Mouse (Mus musculus) forebrain, embryonic 12.5 days (tissue): ENCODE results near the gene Mcm3. TPM values are rescaled to one million over a fixed set of nuclear protein-coding genes. Genes with fewer than 3 reads are reported as not detected.
"Not testable (repeated sequence)": the region's sequence is repeated elsewhere in the genome, so short reads cannot be mapped to it uniquely, and the experiment has no call there.

Experiments
- ATAC-seq: fragments of 200-750 bp; cut with Nextera tagmentation; 2 replicates; pipeline ENCODE4 v1.8.0; 2017; ENCODE audit warnings: moderate TSS enrichment; ENCODE audit not compliant: low FRiP score
- H3K27ac ChIP-seq: fragments of 300-500 bp; sonication (generic); 2 replicates; pipeline ENCODE4 v1.5.1; 2016; ENCODE audit warnings: mild to moderate bottlenecking
- H3K27me3 ChIP-seq: fragments of 300-500 bp; sonication (generic); 2 replicates; pipeline ENCODE4 v1.6.1; 2016; ENCODE audit warnings: mild to moderate bottlenecking
- H3K36me3 ChIP-seq: fragments of 300-500 bp; sonication (generic); replicated peaks from 2 replicates; pipeline ENCODE4 v1.6.1; 2016; ENCODE audit warnings: mild to moderate bottlenecking
- H3K4me1 ChIP-seq: fragments of 300-500 bp; sonication (generic); 2 replicates; pipeline ENCODE4 v1.6.1; 2016
- H3K4me2 ChIP-seq: fragments of 300-500 bp; sonication (generic); 2 replicates; pipeline ENCODE4 v1.6.1; 2016; ENCODE audit warnings: mild to moderate bottlenecking, moderate library complexity
- H3K4me3 ChIP-seq: fragments of 300-500 bp; sonication (generic); replicated peaks from 2 replicates; pipeline ENCODE4 v1.5.1; 2016; ENCODE audit warnings: mild to moderate bottlenecking
- H3K9ac ChIP-seq: fragments of 300-500 bp; sonication (generic); 2 replicates; pipeline ENCODE4 v1.6.1; 2016; ENCODE audit warnings: mild to moderate bottlenecking
- H3K9me3 ChIP-seq: fragments of 300-500 bp; sonication (generic); 2 replicates; pipeline ENCODE4 v1.6.1; 2016
- WGBS: fragments of 180-500 bp; shearing (Covaris S2); methylation state at CpG from one replicate; pipeline ENCODE4 v1.1.7; 2016; 5-methylcytosine and 5-hydroxymethylcytosine counted together
- polyA plus RNA-seq: library from polyadenylated mRNA; unstranded; fragments of >200 nt; fragmentation: Nextera tagmentation; extraction: Ambion mirVana; gene quantifications from 2 replicates; pipeline ENCODE4 v1.2.1, GENCODE M21; 2016

Gene Mcm3
- polyA plus RNA-seq, 1 experiment from 2014 or later = 159 TPM

DNA sequence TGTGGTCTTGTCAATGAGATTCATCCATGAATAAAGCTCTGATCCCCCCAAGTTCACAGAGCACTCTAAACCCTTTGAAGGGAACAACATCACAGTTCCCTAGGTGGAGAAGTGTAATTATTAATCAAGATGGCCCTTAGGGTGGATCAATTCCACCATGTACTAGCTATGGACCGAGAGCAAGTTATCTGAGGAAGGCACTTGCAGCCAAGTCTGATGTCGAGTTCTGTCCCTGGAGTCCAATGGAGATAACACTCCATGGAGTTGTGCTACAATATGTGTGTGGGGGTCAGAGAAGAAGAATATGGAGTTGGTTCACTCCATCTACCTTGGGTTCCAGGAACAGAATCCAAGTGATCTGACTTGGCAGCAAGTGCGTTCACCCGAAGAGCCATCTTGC is 25.4 kb downstream of the Mcm3 start:
- Histone ChIP-seq H3K9me3 (no peaks in the 10 kb centered on the region), H3K9ac (no peak overlapping the region), H3K27me3 (no peaks in the 10 kb centered on the region), H3K27ac (no peak overlapping the region), H3K36me3 (peaks cover 9% of the 10 kb centered on the region), H3K4me3 (no peak overlapping the region), H3K4me2 (no peak overlapping the region), H3K4me1 (no peaks in the 10 kb centered on the region)
- 91% methylated on average over 4 of the region's 4 CpGs for WGBS
- no peak for ATAC-seq

DNA sequence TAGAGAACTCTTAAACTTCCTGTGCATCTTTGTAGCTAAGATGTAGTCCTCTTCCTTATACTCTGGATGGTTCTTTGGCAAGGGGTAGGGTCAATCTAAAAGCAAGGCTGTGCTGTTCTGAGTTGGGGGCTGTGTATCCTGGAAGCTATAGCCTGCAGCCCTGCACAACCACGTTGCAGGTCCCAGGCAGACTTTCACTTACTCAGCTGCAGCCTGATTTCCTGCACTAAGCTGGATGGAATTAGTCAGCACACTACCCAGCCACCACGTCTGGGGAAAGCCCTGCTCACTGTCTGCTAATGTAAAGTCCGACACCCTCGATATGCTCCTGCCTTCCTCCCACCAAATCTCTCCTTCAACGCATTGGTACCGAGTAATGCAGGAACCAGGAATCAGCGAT is 28.7 kb downstream of the Mcm3 start:
- Histone ChIP-seq H3K27ac (no peak overlapping the region), H3K4me2 (no peak overlapping the region), H3K9me3 (no peaks in the 10 kb centered on the region), H3K4me3 (no peak overlapping the region), H3K4me1 (no peaks in the 10 kb centered on the region), H3K27me3 (no peaks in the 10 kb centered on the region), H3K9ac (no peak overlapping the region), H3K36me3 (no peaks in the 10 kb centered on the region)
- ATAC-seq = no peak
- WGBS = 76% methylated on average over 7 of the region's 7 CpGs

DNA sequence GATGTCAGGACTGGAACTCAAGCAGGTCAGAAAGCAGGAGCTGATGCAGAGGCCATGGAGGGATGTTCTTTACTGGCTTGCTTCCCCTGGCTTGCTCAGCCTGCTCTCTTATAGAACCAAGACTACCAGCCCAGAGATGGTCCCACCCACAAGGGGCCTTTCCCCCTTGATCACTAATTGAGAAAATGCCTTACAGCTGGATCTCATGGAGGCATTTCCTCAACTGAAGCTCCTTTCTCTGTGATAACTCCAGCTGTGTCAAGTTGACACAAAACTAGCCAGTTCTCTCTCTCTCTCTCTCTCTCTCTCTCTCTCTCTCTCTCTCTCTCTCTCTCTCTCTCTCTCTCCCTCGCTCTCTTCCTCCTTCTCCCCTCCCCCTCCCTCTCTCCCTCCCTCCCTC is 29.6 kb downstream of the Mcm3 start, which contains the start of gene Il17f:
Gene Il17f, minus strand, starts transcription at position 101 of the 400 bp plus-strand sequence.
- H3K9me3 ChIP-seq, H3K27ac ChIP-seq, H3K4me3 ChIP-seq, H3K4me1 ChIP-seq, H3K4me2 ChIP-seq, H3K36me3 ChIP-seq, H3K27me3 ChIP-seq, ATAC-seq, H3K9ac ChIP-seq: not testable (repeated sequence)
- no CpG with 5 or more reads among the region's 1 CpGs for WGBS

DNA sequence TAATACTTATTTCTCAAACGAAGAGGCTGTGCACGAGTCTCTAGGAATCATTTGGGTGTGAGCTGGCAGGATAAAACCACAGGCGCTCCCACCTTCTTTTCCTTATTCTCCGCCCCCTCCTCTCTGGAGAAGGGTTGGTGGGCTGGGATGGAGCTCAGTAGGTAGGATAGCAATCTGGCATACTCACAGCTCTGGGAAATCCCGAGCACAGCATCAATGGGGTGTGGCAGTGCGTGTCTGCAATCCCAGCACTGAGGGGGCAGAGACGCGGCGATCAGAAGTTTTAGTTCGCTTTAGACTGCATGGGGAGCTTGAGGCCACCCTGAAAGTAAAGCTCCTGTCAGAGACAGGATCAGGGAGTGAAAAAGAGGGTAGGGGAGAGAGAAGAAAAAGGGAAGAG is 31.7 kb downstream of the Mcm3 start:
- H3K4me2 ChIP-seq = no peak overlapping the region
- H3K9ac ChIP-seq = no peak overlapping the region
- 40% methylated on average over 10 of the region's 10 CpGs for WGBS
- H3K36me3 ChIP-seq = no peaks in the 10 kb centered on the region
- no peak for ATAC-seq
- no peak overlapping the region for H3K4me3 ChIP-seq
- H3K27ac ChIP-seq = no peak overlapping the region
- H3K4me1 ChIP-seq = no peaks in the 10 kb centered on the region
- H3K27me3 ChIP-seq = no peaks in the 10 kb centered on the region
- no peaks in the 10 kb centered on the region for H3K9me3 ChIP-seq

DNA sequence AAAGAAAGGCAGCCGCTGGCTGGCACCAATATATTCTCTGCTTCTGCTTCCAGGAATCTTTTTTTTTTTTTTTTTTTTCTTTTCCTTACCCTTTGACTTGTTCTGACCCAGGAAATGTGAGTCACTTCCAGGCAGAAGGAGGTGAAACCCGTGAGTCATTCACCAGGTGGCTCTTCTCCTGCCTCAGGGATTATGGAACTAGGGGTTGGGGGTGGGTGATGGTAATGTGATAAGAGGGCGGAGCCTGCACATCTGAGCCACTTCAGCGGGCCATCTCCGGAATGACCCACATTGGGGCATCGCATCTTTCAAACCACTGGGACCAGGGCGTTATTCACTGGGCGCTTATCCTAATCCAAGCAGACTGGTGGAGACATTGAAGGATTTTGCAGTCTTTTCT is 33.1 kb downstream of the Mcm3 start:
- ATAC-seq = no peak
- Histone ChIP-seq H3K27me3 (no peaks in the 10 kb centered on the region), H3K9me3 (no peaks in the 10 kb centered on the region), H3K4me3 (no peak overlapping the region), H3K4me1 (no peaks in the 10 kb centered on the region), H3K27ac (no peak overlapping the region), H3K9ac (no peak overlapping the region), H3K36me3 (no peaks in the 10 kb centered on the region), H3K4me2 (no peak overlapping the region)
- WGBS = 52% methylated on average over 8 of the region's 8 CpGs

DNA sequence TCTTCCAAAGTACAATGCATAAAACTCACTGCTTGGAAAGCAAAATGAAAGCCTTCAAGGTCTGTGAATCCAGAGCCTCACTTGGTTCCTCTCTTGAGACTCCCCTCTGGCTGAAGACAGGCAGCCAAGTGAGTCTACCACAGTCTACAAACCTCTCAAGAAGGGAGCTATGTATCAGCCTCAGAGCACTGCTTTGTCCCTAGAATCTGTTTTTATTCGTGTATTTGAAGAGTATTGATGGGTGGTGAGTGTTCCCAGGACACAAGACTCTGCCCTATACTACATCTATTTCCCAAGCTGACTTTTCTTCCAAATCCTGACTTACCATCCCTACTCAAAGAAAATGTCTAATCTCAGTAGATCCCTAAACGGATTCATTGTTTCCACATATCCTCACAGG is 41.7 kb downstream of the Mcm3 start:
- no peaks in the 10 kb centered on the region for H3K4me1 ChIP-seq
- no peak overlapping the region for H3K9ac ChIP-seq
- H3K9me3 ChIP-seq = peaks cover 3% of the 10 kb centered on the region; the same call in 1 of the 2 replicates
- no peaks in the 10 kb centered on the region for H3K27me3 ChIP-seq
- H3K36me3 ChIP-seq = no peaks in the 10 kb centered on the region
- 81% methylated on average over 2 of the region's 2 CpGs for WGBS
- no peak for ATAC-seq
- no peak overlapping the region for H3K4me3 ChIP-seq
- no peak overlapping the region for H3K27ac ChIP-seq
- H3K4me2 ChIP-seq = no peak overlapping the region

DNA sequence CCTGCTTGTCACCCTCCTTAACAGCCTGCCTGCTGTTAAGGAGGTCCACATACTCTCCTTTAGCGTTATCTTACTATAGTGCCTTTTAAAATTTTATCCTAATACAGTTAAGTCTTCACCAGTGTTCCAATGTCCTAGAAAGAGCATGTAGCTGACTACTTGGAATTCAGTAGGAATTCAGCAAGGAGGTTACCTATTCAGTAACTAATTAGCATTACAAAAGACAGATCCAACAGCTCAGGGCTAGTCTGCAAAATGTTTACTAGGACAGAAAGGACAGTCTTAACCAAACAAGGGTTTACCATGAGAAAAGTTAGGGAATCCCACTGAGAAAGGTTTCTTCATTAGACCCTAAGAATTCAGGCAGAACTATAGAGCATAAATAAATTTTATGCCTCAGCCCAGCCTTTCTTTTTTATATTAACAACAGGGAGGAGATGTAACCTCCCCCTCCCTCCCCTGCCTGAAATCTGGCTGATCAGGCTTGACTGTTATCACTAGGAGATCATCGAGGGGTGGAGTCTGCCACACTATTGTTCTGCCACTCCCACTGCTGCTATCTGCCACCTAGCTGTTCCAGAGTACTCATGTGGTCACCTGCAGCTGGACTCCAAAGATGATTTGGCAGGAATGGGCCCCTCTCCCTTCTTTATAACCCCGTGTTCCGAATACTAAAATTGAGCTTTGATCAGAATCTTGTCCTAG is 45.9 kb downstream of the Mcm3 start:
- not testable (repeated sequence) for H3K4me3 ChIP-seq, ATAC-seq, H3K4me1 ChIP-seq, H3K9me3 ChIP-seq, H3K27me3 ChIP-seq, H3K4me2 ChIP-seq, H3K27ac ChIP-seq, H3K36me3 ChIP-seq, H3K9ac ChIP-seq
- WGBS = 89% methylated on average over 4 of the region's 4 CpGs

DNA sequence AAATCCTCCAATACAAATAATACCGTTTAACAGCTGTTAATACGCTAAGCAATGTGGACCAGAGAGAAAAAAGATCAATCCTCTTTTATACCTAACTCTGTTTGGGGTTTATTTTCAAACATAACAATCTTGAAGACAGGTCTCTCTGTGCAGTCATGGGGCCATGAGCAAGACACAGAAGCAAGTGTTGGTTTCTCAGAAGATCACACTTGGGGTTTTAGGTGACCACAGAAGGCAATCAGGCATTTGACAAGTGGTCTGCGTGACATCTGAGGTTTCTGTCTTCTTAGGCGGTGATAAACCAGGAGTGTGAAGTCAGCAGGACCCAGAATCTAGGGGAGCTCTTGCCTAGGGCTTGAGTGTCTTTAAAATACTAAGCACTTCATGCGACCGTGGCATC is 53.6 kb downstream of the Mcm3 start:
- Histone ChIP-seq H3K9ac (no peak overlapping the region), H3K4me1 (no peaks in the 10 kb centered on the region), H3K4me3 (no peak overlapping the region), H3K27me3 (no peaks in the 10 kb centered on the region), H3K9me3 (no peaks in the 10 kb centered on the region), H3K27ac (no peak overlapping the region), H3K4me2 (no peak overlapping the region), H3K36me3 (no peaks in the 10 kb centered on the region)
- 83% methylated on average over 6 of the region's 6 CpGs for WGBS
- ATAC-seq = no peak

DNA sequence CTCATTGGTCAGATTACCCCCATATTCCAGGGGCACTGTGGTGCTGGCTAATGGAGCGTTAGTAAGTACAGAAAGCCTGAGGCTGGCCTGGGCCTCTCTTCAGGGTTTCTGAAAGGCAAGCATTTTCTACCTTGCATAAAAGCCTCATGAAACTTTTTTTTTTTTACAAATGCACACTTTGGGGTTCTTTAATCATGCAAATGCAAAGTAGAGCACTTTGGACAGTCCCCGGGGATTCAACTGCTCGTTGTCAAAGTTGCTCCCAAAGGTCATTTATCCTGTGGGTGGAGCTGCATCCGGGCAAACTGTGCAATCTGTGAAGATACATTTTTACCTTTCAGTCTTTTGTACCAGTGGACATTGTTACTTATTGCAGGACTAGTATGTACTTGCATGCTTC is 58.7 kb downstream of the Mcm3 start:
- Histone ChIP-seq H3K36me3 (no peaks in the 10 kb centered on the region), H3K4me1 (no peaks in the 10 kb centered on the region), H3K9ac (no peak overlapping the region), H3K9me3 (no peaks in the 10 kb centered on the region), H3K27me3 (no peaks in the 10 kb centered on the region), H3K27ac (no peak overlapping the region), H3K4me2 (no peak overlapping the region), H3K4me3 (no peak overlapping the region)
- ATAC-seq = no peak
- WGBS = 37% methylated on average over 4 of the region's 4 CpGs

DNA sequence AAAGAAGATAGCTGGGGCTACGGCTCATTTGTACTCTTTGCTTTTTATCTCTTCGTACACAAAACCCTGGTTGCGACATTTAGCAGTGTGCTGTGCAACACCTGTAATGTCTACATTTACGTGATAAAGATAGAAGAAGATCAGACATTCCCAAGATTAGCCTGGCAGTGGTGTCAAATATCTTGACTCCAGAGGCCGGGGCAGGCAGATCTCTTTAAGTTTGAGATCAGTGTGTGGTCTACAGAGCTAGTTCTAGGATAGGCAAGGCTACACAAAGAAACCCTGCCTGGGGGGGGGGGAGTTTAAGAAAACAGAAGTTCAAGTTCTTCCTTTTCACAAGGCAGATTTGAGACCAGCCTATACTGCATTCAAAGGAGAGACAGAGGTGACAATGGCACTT is 59.8 kb downstream of the Mcm3 start:
- Histone ChIP-seq H3K4me1 (no peaks in the 10 kb centered on the region), H3K9me3 (no peaks in the 10 kb centered on the region), H3K27me3 (no peaks in the 10 kb centered on the region), H3K27ac (no peak overlapping the region), H3K4me3 (no peak overlapping the region), H3K4me2 (no peak overlapping the region), H3K9ac (no peak overlapping the region), H3K36me3 (no peaks in the 10 kb centered on the region)
- no peak for ATAC-seq
- 85% methylated on average over 5 of the region's 5 CpGs for WGBS

DNA sequence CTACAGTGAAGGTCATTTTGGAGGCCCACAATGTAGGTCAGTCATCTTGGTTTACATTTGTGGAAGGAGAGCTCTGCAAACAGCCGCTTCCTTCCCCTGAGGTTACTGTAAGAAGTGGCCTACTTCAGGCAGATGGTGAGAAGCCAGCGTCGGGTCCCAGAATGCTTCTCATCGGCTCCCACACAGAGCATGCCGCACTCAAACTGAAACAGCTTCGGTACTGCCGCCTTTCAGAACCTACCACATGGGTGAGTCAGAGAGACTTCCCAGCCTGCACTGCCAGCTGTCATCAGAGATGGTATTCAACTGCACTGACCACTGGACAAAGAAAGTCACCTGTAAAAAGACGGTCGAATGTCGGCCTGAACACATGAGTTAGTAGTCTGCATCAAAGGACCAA is 60.3 kb downstream of the Mcm3 start:
- H3K9me3 ChIP-seq = no peaks in the 10 kb centered on the region
- no peak for ATAC-seq
- H3K27me3 ChIP-seq = no peaks in the 10 kb centered on the region
- no peak overlapping the region for H3K9ac ChIP-seq
- H3K4me1 ChIP-seq = no peaks in the 10 kb centered on the region
- 85% methylated on average over 10 of the region's 10 CpGs for WGBS
- H3K4me2 ChIP-seq = no peak overlapping the region
- H3K27ac ChIP-seq = no peak overlapping the region
- H3K36me3 ChIP-seq = no peaks in the 10 kb centered on the region
- no peak overlapping the region for H3K4me3 ChIP-seq

DNA sequence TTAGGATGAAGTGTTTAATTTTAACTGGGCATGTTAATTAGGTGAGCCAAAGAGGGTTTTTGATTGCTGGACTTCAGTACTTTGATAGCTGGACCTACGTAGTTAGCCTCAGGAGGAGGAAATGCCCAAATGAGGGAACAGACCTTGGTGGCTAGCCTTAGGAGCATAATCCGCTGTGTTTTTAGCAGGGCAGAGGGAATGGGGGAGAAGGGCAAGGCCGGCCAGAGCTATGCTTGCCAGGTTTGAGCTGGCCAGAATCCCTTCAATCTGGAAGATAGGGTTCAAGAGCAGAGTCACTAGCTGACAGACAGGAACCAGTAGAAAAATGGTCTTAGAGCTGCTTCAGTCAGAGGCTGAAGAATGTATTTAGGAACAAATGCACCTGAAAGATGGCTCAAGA is 62.5 kb downstream of the Mcm3 start:
- 86% methylated on average over 3 of the region's 3 CpGs for WGBS
- H3K4me1 ChIP-seq = no peaks in the 10 kb centered on the region
- no peak overlapping the region for H3K27ac ChIP-seq
- no peaks in the 10 kb centered on the region for H3K36me3 ChIP-seq
- H3K9ac ChIP-seq = no peak overlapping the region
- no peak overlapping the region for H3K4me2 ChIP-seq
- H3K4me3 ChIP-seq = no peak overlapping the region
- no peaks in the 10 kb centered on the region for H3K27me3 ChIP-seq
- no peaks in the 10 kb centered on the region for H3K9me3 ChIP-seq
- no peak for ATAC-seq

DNA sequence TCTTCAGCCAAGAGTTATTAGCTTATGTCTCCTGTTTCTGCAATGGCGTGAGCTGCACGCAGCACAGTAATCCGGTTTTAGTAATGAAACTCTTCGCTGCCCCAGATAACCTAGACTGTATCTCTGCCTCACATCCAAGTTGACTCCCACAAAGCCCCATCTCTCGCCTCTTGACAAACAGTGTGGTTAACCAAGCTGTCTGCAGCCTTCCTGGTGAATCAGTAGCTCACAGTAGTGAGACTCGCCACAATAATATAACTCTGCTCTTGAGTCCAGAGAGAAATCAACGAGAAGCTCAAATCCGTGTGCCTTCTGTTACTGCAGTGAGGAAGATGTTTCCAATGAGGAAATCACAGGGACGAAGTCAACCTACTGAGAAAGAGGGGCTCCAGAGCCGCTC is 65.7 kb downstream of the Mcm3 start:
- no peak overlapping the region for H3K9ac ChIP-seq
- H3K4me2 ChIP-seq = no peak overlapping the region
- 0 out of 2 replicates have a peak, but pooled peaks cover 3% of the 10 kb centered on the region for H3K9me3 ChIP-seq
- H3K4me1 ChIP-seq = no peaks in the 10 kb centered on the region
- no peak for ATAC-seq
- 90% methylated on average over 10 of the region's 10 CpGs for WGBS
- H3K4me3 ChIP-seq = no peak overlapping the region
- H3K36me3 ChIP-seq = no peaks in the 10 kb centered on the region
- H3K27me3 ChIP-seq = no peaks in the 10 kb centered on the region
- H3K27ac ChIP-seq = no peak overlapping the region
